8 mouse cellular contexts compared by ENCODE assay signal in genomic region chr2:165201761-165202751, GRCm38 (mm10). TPM values are rescaled to one million over a fixed set of nuclear protein-coding genes. Genes with fewer than 3 reads are reported as not detected.
DNase-seq lines count a peak whose midpoint lies in the region; ATAC-seq and TF ChIP-seq lines count a peak whose summit lies in the region.

No protein-coding gene starts in this region.

- H3K4me1 ChIP-seq in lung, embryonic 15.5 days = peaks cover 9% of the 10 kb centered on the region; the same call in 1 of the 2 replicates
- H3K4me1 ChIP-seq in lung, adult 2 months (ENCODE audit: control insufficient read depth, insufficient read depth, low read length) = no peaks in the 10 kb centered on the region
- peaks cover 14% of the 10 kb centered on the region; the same call in 1 of the 2 replicates for H3K4me1 ChIP-seq in hindbrain, embryonic 11.5 days (replicated peaks; ENCODE audit: control insufficient read depth, insufficient read depth, low read length)
- H3K4me1 ChIP-seq in olfactory bulb, adult 2 months (ENCODE audit: control insufficient read depth, insufficient read depth, low read length) = peaks cover 50% of the 10 kb centered on the region

- TF ChIP-seq CTCF in lung, adult 2 months (IDR thresholded peaks at IDR 0.05; ENCODE audit: insufficient read depth, low read length) = no peak
- TF ChIP-seq CTCF in olfactory bulb, adult 2 months (IDR thresholded peaks at IDR 0.05; ENCODE audit: insufficient read depth, low read depth, low read length) = no peak

- peak overlapping the region; percentile 6 for H3K4me3 ChIP-seq in lung, embryonic 15.5 days
- no peak overlapping the region for H3K4me3 ChIP-seq in lung, adult 2 months (replicated peaks; ENCODE audit: extremely low read depth, low read depth, low read length)
- peak overlapping the region; percentile 12 for H3K4me3 ChIP-seq in hindbrain, embryonic 11.5 days (ENCODE audit: low read depth, low read length)
- 0 out of 2 replicates have a peak overlapping the region, but pooled peaks have one; percentile 6 for H3K4me3 ChIP-seq in olfactory bulb, adult 2 months (ENCODE audit: insufficient read depth, low read depth, low read length)

- no peaks in the 10 kb centered on the region for H3K36me3 ChIP-seq in lung, embryonic 15.5 days
- no peaks in the 10 kb centered on the region for H3K36me3 ChIP-seq in hindbrain, embryonic 11.5 days (ENCODE audit: control insufficient read depth, insufficient read depth, low read length)

- peak overlapping the region; percentile 53 for H3K4me2 ChIP-seq in lung, embryonic 15.5 days
- peak overlapping the region; percentile 41 for H3K4me2 ChIP-seq in hindbrain, embryonic 11.5 days (replicated peaks; ENCODE audit: low read depth, low read length)

- no peaks in the 10 kb centered on the region for H3K9me3 ChIP-seq in lung, embryonic 15.5 days
- H3K9me3 ChIP-seq in hindbrain, embryonic 11.5 days (ENCODE audit: control insufficient read depth, low read length) = no peaks in the 10 kb centered on the region

- intact Hi-C loops in left cerebral cortex, postnatal 4 days (cut with DNase I) = no loop called here

- no peak overlapping the region for H3K27ac ChIP-seq in lung, embryonic 15.5 days
- peak overlapping the region; percentile 45 for H3K27ac ChIP-seq in hindbrain, embryonic 11.5 days (ENCODE audit: low read depth, low read length)
- no peak overlapping the region for H3K27ac ChIP-seq in olfactory bulb, adult 2 months (ENCODE audit: insufficient read depth, low read depth, low read length)

- ATAC-seq in lung, embryonic 15.5 days (ENCODE audit: borderline replicate concordance, extremely low read depth, low FRiP score, low TSS enrichment) = no peak
- ATAC-seq in hindbrain, embryonic 11.5 days (ENCODE audit: low FRiP score) = peak; percentile 40; the same call in 1 of the 2 replicates

- 6% methylated on average over 28 of the region's 28 CpGs for WGBS in lung, embryonic 15.5 days
- 7% methylated on average over 28 of the region's 28 CpGs for WGBS in lung, adult 2 months
- 4% methylated on average over 28 of the region's 28 CpGs for WGBS in hindbrain, embryonic 11.5 days
- 10% methylated on average over 28 of the region's 28 CpGs for WGBS in olfactory bulb, adult 2 months

- no peak overlapping the region for H3K9ac ChIP-seq in lung, embryonic 15.5 days
- peak overlapping the region; percentile 36; the same call in 1 of the 2 replicates for H3K9ac ChIP-seq in hindbrain, embryonic 11.5 days (ENCODE audit: low read depth, low read length)

- no peak for TF ChIP-seq POLR2A in lung, adult 2 months (IDR thresholded peaks at IDR 0.05; ENCODE audit: borderline replicate concordance, extremely low read depth, low read depth, low read length)
- TF ChIP-seq POLR2A in olfactory bulb, adult 2 months (IDR thresholded peaks at IDR 0.05; ENCODE audit: insufficient read depth, low read depth, low read length) = 0 out of 2 replicates have a peak, but pooled peaks have one; percentile 13

- DNase-seq in lung, adult 2 months = no peak
- peak; percentile 73 for DNase-seq in embryo, embryonic 11 days
- DNase-seq in hindbrain, embryonic 11.5 days (ENCODE audit: low spot score) = peak; percentile 59
- DNase-seq in left cerebral cortex, postnatal 4 days = peak; percentile 35
- DNase-seq in spleen, postnatal 14 days (ENCODE audit: low spot score in 2 of 2) = no peak
- DNase-seq in lung, postnatal 25 days (ENCODE audit: low spot score) = no peak

- peaks cover 62% of the 10 kb centered on the region for H3K27me3 ChIP-seq in lung, embryonic 15.5 days
- H3K27me3 ChIP-seq in hindbrain, embryonic 11.5 days (ENCODE audit: control insufficient read depth, insufficient read depth, low read length) = peaks cover 3% of the 10 kb centered on the region; the same call in 1 of the 2 replicates

RNA-seq across cellular contexts. Expression of gene Cdh22, which starts 32.6 kb away (rescaled TPM):
- 1.0 and 1.1 TPM in 2 replicates for polyA plus RNA-seq in lung, embryonic 15.5 days (2015; fragmentation: Nextera tagmentation; extraction: Ambion mirVana)
- 2.0 and 3.0 TPM in 2 replicates for polyA plus RNA-seq in lung, adult 2 months (2012; rRNA removed)
- 4.6 and 5.6 TPM in 2 replicates for polyA plus RNA-seq in hindbrain, embryonic 11.5 days (2014; fragmentation: Nextera tagmentation; extraction: Ambion mirVana)
- total RNA-seq in left cerebral cortex, postnatal 4 days (2021) = 10 to 100 TPM in 1 of 2 experiments, 1 to 10 TPM in 1; 8.3 to 12.3 TPM
- polyA plus RNA-seq in olfactory bulb, adult 2 months (2012; ENCODE audit: insufficient read depth, insufficient read length, low replicate concordance, missing spikeins) = not detected in 2 replicates

Comparison
In these comparisons a context has a peak if more than half of its experiments do, and no peak if none do; other contexts are left out.
1. DNase-seq: peak in embryo, embryonic 11 days (single experiment), hindbrain, embryonic 11.5 days (single experiment) and left cerebral cortex, postnatal 4 days (single experiment); none in lung, adult 2 months (single experiment), spleen, postnatal 14 days (0 of 2) and lung, postnatal 25 days (single experiment).